Mouse (Mus musculus) small intestine, adult 2 months (tissue): Measurements from ENCODE around the gene Epb42.

Source experiments
- CTCF ChIP-seq: fragments of 200-500 bp; IDR thresholded peaks from 2 replicates; pipeline ENCODE4 v1.5.1; 2012; ENCODE audit warnings: low read depth, mild to moderate bottlenecking, control low read depth, inconsistent platforms, low read length, moderate library complexity, mixed read lengths; ENCODE audit not compliant: insufficient replicate concordance, insufficient read length; ENCODE audit errors: extremely low read depth
- POLR2A ChIP-seq: fragments of 200-500 bp; IDR thresholded peaks from 2 replicates; pipeline ENCODE4 v1.6.1; 2012; ENCODE audit warnings: low read depth, mild to moderate bottlenecking, control low read depth, inconsistent platforms, low read length, moderate library complexity

- TF ChIP-seq POLR2A (no peak), CTCF (no peak)
Observed at GRCm38 (mm10) chr2:120978693-120979037, 58.2 kb downstream of the Epb42 start.
